Mouse (Mus musculus) heart, embryonic 14.5 days (tissue): ENCODE results near the gene Kmt2d. TPM values are rescaled to one million over a fixed set of nuclear protein-coding genes. Genes with fewer than 3 reads are reported as not detected.

ENCODE experiments used
- ATAC-seq: fragments of 200-750 bp; cut with Nextera tagmentation; 2 replicates; pipeline ENCODE4 v1.8.0; 2017; ENCODE audit warnings: low read depth, moderate TSS enrichment; ENCODE audit not compliant: insufficient number of reproducible peaks, insufficient read depth, low FRiP score
- H3K27ac ChIP-seq, 2 experiments: fragments of 200-500 bp in 1 of 2; fragments of 300-500 bp in 1 of 2; sonication (generic) in 1 of 2; replicated peaks in 1 of 2; 2 replicates each; pipeline ENCODE4 v1.5.1; 2012 to 2014; ENCODE audit warnings: low read depth in 2 of 2, low read length in 2 of 2, control low read depth in 1 of 2, mild to moderate bottlenecking in 1 of 2, mixed read lengths in 1 of 2; ENCODE audit not compliant: control insufficient read depth in 1 of 2, insufficient read depth in 1 of 2
- H3K27me3 ChIP-seq: fragments of 300-500 bp; sonication (generic); 2 replicates; pipeline ENCODE4 v1.6.1; 2014; ENCODE audit warnings: mild to moderate bottlenecking, low read length, control low read depth; ENCODE audit not compliant: control insufficient read depth, insufficient read depth
- H3K36me3 ChIP-seq: fragments of 300-500 bp; sonication (generic); 2 replicates; pipeline ENCODE4 v1.6.1; 2014; ENCODE audit warnings: mild to moderate bottlenecking, control low read depth, low read length, mixed read lengths; ENCODE audit not compliant: control insufficient read depth, insufficient read depth
- H3K4me1 ChIP-seq, 2 experiments: fragments of 200-500 bp in 1 of 2; fragments of 300-500 bp in 1 of 2; sonication (generic) in 1 of 2; 2 replicates each; pipeline ENCODE4 v1.6.1; 2012 to 2014; ENCODE audit warnings: low read length in 2 of 2, control low read depth in 1 of 2, mixed read lengths in 1 of 2; ENCODE audit not compliant: control insufficient read depth in 2 of 2, insufficient read depth in 2 of 2
- H3K4me2 ChIP-seq: fragments of 300-500 bp; sonication (generic); 2 replicates; pipeline ENCODE4 v1.6.1; 2014; ENCODE audit warnings: mild to moderate bottlenecking, low read length
- H3K4me3 ChIP-seq, 2 experiments: fragments of 200-500 bp in 1 of 2; fragments of 300-500 bp in 1 of 2; sonication (generic) in 1 of 2; 2 replicates each; pipeline ENCODE4 v1.5.1; 2012 to 2014; ENCODE audit warnings: low read length in 2 of 2, mild to moderate bottlenecking in 2 of 2, control low read depth in 1 of 2, low read depth in 1 of 2, moderate library complexity in 1 of 2; ENCODE audit not compliant: control insufficient read depth in 1 of 2, insufficient read depth in 1 of 2
- H3K9ac ChIP-seq: fragments of 300-500 bp; sonication (generic); 2 replicates; pipeline ENCODE4 v1.6.1; 2014; ENCODE audit warnings: mild to moderate bottlenecking, low read length
- H3K9me3 ChIP-seq: fragments of 300-500 bp; sonication (generic); 2 replicates; pipeline ENCODE4 v1.6.1; 2016; ENCODE audit warnings: low read length, control low read depth; ENCODE audit not compliant: control insufficient read depth
- WGBS: fragments of 180-500 bp; shearing (Covaris S2); extraction: QIAGEN DNeasy Blood & Tissue Kit; methylation state at CpG from one replicate; pipeline ENCODE4 v1.1.7; 2014; 5-methylcytosine and 5-hydroxymethylcytosine counted together
- polyA plus RNA-seq: library from polyadenylated mRNA; unstranded; fragments of >200 nt; fragmentation: Nextera tagmentation; extraction: Ambion mirVana; gene quantifications from 2 replicates; pipeline ENCODE4 v1.2.1, GENCODE M21; 2014

The Kmt2d gene
- polyA plus RNA-seq, 1 experiment from 2014 or later: 13.0 TPM

DNA sequence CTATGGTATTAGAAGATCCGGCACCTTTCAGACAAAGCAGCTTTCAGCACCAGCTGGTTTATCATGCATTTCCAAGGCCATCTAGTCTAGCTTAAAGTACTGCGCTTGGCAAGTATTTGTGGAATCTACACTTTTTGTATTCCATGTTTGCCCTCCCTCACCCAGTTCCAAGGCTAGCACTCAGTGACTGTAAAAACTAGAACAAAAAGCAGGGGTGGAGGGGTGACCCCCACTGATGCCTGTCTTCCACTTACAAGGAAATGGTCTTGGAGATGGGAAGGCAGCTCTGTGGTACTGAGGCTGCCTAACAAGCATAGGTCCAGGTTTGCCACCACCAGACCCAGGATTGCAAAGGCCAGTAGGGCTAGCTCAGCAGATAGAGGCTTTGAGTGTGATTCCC is 31.6 kb upstream of the Kmt2d start:
- WGBS: 76% methylated on average over 2 of the region's 2 CpGs
- no peak for ATAC-seq
- no peak overlapping the region for H3K4me2 ChIP-seq

GRCm38 (mm10) chr15:98901530-98901929 is 30.5 kb upstream of the Kmt2d start:
- no peaks in the 10 kb centered on the region for H3K9me3 ChIP-seq
- peaks cover 27% of the 10 kb centered on the region for H3K27me3 ChIP-seq
- peaks cover 34% of the 10 kb centered on the region for H3K36me3 ChIP-seq
- H3K4me3 ChIP-seq: no peak overlapping the region
- H3K27ac ChIP-seq: no peak overlapping the region
- no peak overlapping the region for H3K9ac ChIP-seq
- H3K4me2 ChIP-seq: no peak overlapping the region
- no peak for ATAC-seq
- H3K4me1 ChIP-seq: peaks cover 5 to 18% of the 10 kb centered on the region in 2 experiments; a peak in 3 of 4 replicates
- 64% methylated on average over 1 of the region's 1 CpGs for WGBS

More for the DNA sequence above, 31.6 kb upstream of the Kmt2d start:
- peaks cover 17% of the 10 kb centered on the region for H3K27me3 ChIP-seq
- H3K4me3 ChIP-seq: no peak overlapping the region
- H3K9ac ChIP-seq: no peak overlapping the region
- H3K36me3 ChIP-seq: peaks cover 44% of the 10 kb centered on the region
- H3K9me3 ChIP-seq: no peaks in the 10 kb centered on the region
- no peak overlapping the region for H3K27ac ChIP-seq
- H3K4me1 ChIP-seq: peaks cover 4 to 9% of the 10 kb centered on the region in 2 experiments; a peak in 3 of 4 replicates

DNA sequence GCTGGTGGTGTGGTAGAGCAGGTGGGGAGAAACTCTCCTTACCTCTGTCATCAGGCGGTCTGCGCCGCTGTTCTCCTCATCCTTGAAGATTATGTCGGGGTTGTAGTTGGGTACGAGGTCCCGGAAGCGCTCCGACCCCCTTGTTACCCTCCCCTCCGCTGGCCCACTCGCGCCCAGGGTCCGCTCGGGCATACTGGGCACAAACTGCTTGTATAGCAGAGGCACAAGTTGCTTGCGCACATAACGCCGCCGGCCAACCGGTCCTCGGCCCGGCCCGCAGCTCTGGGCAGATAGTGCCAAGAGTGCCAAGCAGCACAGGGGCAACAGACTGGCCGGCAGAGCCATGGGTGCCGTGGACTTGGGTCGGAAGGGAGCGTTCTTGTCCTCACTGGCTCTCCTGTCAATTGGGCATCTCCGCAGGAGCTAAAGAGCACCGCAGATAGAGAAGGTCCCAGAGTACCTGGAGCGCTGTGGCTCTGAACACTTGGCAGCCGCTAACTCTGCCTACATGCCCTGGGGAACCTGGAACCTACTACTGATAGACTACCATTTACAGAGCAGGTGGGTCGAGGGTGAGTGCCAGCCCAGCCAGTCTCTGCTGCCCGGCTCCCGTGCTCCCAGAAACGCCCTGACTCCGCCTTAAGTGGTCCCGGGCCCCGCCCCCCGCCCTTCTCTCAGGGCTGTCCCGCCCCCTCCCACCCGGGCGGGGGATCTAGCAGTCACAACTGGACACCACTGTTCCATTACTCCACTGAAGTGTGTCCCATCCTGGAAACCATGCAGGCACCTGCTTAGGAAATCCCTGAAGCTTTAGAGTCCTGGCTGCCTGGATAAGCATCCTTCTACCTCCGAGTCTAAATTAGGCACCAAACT is 27.2 kb upstream of the Kmt2d start, which contains the start of gene Dhh:
Gene Dhh, minus strand, starts transcription at position 613 of the 873 bp plus-strand sequence.
- no peak for ATAC-seq
- peaks cover 21 to 44% of the 10 kb centered on the region in 2 experiments for H3K4me1 ChIP-seq
- no peaks in the 10 kb centered on the region for H3K9me3 ChIP-seq
- peak within 1 kb of the TSS; percentile 73 for H3K4me2 ChIP-seq
- peak within 1 kb of the TSS; percentile 56 for H3K9ac ChIP-seq
- H3K4me3 ChIP-seq: peak within 1 kb of the TSS; percentile 34 to 37
- peaks cover 4% of the 10 kb centered on the region for H3K36me3 ChIP-seq
- H3K27ac ChIP-seq: no peak within 1 kb of the TSS
- peaks cover 56% of the 10 kb centered on the region for H3K27me3 ChIP-seq
- 1% methylated on average over 41 of the region's 41 CpGs for WGBS

GRCm38 (mm10) chr15:98897495-98897894 is 26.5 kb upstream of the Kmt2d start:
- 0 out of 2 replicates have a peak, but pooled peaks have one; percentile 37 for ATAC-seq
- peaks cover 60% of the 10 kb centered on the region for H3K27me3 ChIP-seq
- peak overlapping the region in 1 of 2 experiments; percentile 37; a peak in 2 of 4 replicates for H3K4me3 ChIP-seq
- no peak overlapping the region for H3K27ac ChIP-seq
- peak overlapping the region; percentile 73 for H3K4me2 ChIP-seq
- H3K4me1 ChIP-seq: peaks cover 21 to 44% of the 10 kb centered on the region in 2 experiments
- no peaks in the 10 kb centered on the region for H3K9me3 ChIP-seq
- 0 out of 2 replicates have a peak overlapping the region, but pooled peaks have one; percentile 56 for H3K9ac ChIP-seq
- H3K36me3 ChIP-seq: no peaks in the 10 kb centered on the region
- WGBS: 4% methylated on average over 10 of the region's 10 CpGs

DNA sequence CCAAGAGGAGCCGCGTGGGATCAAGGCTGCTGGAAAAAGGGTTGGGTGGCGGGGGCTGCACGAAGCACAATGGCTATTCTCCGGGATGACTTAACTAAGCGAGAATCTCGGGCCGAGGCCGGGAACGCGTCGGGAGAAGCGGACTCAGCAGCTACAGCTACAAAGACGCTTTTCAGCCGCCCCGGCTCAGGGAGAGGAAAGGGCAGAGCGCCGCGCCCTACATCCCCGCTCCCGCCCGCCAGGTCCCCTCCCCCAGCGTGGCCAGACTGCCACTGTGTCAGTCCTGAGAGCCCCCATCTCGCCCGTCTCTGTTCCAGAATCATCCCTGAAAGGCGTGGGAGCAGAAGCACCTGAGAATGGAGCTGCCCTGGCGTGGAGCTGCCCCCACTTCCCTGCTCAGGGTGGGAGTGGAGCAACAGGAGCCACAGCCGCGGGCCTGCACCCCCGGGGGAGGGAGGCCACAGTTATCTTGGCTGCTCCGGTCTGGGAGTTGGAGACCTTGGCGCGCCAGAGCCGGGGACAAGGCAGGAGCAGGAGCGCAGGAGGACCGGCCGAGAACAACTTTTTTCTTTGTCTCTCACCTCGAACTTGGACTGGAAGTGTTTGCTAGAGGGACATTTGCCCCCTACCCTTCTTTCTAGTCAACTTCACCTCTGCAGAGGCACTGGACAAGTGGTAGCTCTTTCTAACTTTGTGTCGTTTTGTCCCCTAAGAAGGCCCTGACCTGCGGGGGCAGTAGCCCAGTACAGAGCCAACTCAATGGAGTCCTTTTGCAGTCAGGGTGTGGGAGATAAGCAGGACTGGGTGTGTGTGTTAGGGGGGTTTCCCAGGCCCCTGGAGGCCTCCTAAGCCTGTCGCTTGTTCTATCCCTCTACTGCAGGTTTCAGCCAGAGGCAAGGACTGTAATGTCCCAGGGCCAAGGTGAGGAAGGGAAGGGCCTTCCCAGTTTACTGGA is 24.9 kb upstream of the Kmt2d start:
- Histone ChIP-seq H3K36me3 (no peaks in the 10 kb centered on the region), H3K4me1 (peaks cover 21 to 44% of the 10 kb centered on the region in 2 experiments), H3K9ac (peak overlapping the region; percentile 70), H3K27ac (peak overlapping the region; percentile 8 to 30; a peak in 1 of 4 replicates), H3K4me3 (peak overlapping the region; percentile 37 to 39), H3K4me2 (peak overlapping the region; percentile 99), H3K9me3 (no peaks in the 10 kb centered on the region), H3K27me3 (peaks cover 60% of the 10 kb centered on the region)
- 3% methylated on average over 39 of the region's 41 CpGs for WGBS
- ATAC-seq: 0 out of 2 replicates have a peak, but pooled peaks have one; percentile 18

DNA sequence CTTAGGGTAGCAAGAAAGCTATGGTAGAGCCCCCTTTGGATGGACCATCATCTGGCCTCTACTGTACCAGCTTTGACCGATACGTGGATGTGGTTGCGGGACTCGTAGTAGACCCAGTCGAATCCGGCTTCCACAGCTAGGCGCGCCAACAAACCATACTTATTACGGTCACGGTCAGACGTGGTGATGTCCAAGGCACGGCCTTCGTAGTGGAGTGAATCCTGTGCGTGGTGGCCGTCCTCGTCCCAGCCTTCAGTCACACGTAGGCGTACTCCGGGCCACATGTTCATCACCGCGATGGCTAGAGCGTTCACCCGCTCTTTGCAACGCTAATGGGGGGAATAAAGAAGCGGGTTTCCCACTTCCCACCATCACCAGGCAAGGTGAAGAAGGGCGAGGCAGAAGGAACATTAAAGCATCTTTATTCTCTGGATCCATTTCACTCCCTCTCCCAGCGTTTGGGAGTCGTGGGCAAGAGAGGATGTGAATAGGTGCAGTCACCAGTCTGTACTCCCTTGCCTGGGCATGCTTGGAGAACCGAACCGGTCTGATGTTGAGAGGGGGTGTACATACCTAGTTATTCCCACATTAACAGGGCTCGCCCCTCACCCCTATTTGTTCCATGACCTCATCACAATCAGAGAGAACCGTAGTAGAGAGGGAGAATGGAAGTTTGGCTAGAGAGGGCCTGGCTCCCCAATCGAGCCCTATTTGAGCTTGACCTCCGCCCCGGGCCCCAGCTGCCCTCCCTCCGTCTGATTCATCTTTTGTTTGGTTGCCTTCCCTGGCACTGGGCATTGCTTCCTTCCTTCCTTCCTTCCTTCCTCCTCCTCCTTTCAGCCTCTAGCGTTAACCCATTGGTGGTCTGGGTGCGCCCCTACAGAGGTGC is 24.0 kb upstream of the Kmt2d start:
- Histone ChIP-seq H3K9ac (peak overlapping the region; percentile 70), H3K4me2 (peak overlapping the region; percentile 99), H3K4me3 (peak overlapping the region; percentile 49 to 52), H3K9me3 (no peaks in the 10 kb centered on the region), H3K36me3 (no peaks in the 10 kb centered on the region), H3K27me3 (peaks cover 60% of the 10 kb centered on the region), H3K27ac (peak overlapping the region in 1 of 2 experiments; percentile 30; a peak in 1 of 4 replicates), H3K4me1 (peaks cover 21 to 44% of the 10 kb centered on the region in 2 experiments)
- no peak for ATAC-seq
- WGBS: 9% methylated on average over 38 of the region's 38 CpGs
